Mouse (Mus musculus) kidney, adult 18-20 months (tissue): ENCODE measurements around the gene Dctpp1.
"Not testable (repeated sequence)": the region's sequence is repeated elsewhere in the genome, so short reads cannot be mapped to it uniquely, and the experiment has no call there.

Experiments
- DNase-seq: peaks from one replicate; pipeline ENCODE4 v3.0.0; 2021

Dctpp1 gene

GRCm38 (mm10) chr7:127263526-127263925, 3.0 kb upstream of the Dctpp1 start:
- DNase-seq: no peak

GRCm38 (mm10) chr7:127262218-127262961, 1.9 kb upstream of the Dctpp1 start:
- DNase-seq: no peak

GRCm38 (mm10) chr7:127259186-127259905, 1.2 kb downstream of the Dctpp1 start:
- no peak for DNase-seq

GRCm38 (mm10) chr7:127256518-127256917, 4.0 kb downstream of the Dctpp1 start:
- no peak for DNase-seq

GRCm38 (mm10) chr7:127255965-127256364, 4.5 kb downstream of the Dctpp1 start:
- no peak for DNase-seq

GRCm38 (mm10) chr7:127255008-127255407, 5.5 kb downstream of the Dctpp1 start:
- no peak for DNase-seq

- peak; percentile 92 for DNase-seq
Observed at GRCm38 (mm10) chr7:127253821-127254769, 6.4 kb downstream of the Dctpp1 start.

GRCm38 (mm10) chr7:127253341-127253740, 7.2 kb downstream of the Dctpp1 start:
- no peak for DNase-seq

GRCm38 (mm10) chr7:127252414-127252813, 8.1 kb downstream of the Dctpp1 start:
- DNase-seq: no peak

- DNase-seq: not testable (repeated sequence)
Observed at GRCm38 (mm10) chr7:127250511-127250910, 10.0 kb downstream of the Dctpp1 start.

GRCm38 (mm10) chr7:127244658-127245510, 15.6 kb downstream of the Dctpp1 start:
- no peak for DNase-seq

- DNase-seq: peak; percentile 96
Observed at GRCm38 (mm10) chr7:127243870-127244657, 16.4 kb downstream of the Dctpp1 start, which contains the start of gene Zfp771. Gene Zfp771, plus strand, starts transcription at chr7:127244274.

GRCm38 (mm10) chr7:127243361-127243867, 17.1 kb downstream of the Dctpp1 start:
- no peak for DNase-seq

- no peak for DNase-seq
Observed at GRCm38 (mm10) chr7:127234777-127235176, 25.7 kb downstream of the Dctpp1 start.

- DNase-seq: no peak
Observed at GRCm38 (mm10) chr7:127233765-127234164, 26.7 kb downstream of the Dctpp1 start.

GRCm38 (mm10) chr7:127233368-127233749, 27.1 kb downstream of the Dctpp1 start:
- DNase-seq: no peak

- DNase-seq: peak; percentile 91
Observed at GRCm38 (mm10) chr7:127232622-127233367, 27.7 kb downstream of the Dctpp1 start, which contains the start of the genes Zfp553 and Sept1. Gene Zfp553, plus strand, starts transcription at chr7:127233061. Gene Sept1, minus strand, starts transcription at chr7:127233130.

GRCm38 (mm10) chr7:127231826-127232621, 28.5 kb downstream of the Dctpp1 start:
- DNase-seq: no peak

GRCm38 (mm10) chr7:127231376-127231775, 29.1 kb downstream of the Dctpp1 start:
- no peak for DNase-seq
